ENCODE assay signal across 9 mouse cellular contexts in genomic region chr16:19848395-19848794, GRCm38 (mm10).
DNase-seq lines count a peak whose midpoint lies in the region; ATAC-seq and TF ChIP-seq lines count a peak whose summit lies in the region.
"Had no signal": no experiment of that assay in that cellular context is flagged by ENCODE, and none has a peak within 500 bp of the region (broad histone marks: within the 10 kb centered on the region; RNA-seq: fewer than 3 reads in every experiment).

No protein-coding gene starts in this region.

- no peak for TF ChIP-seq EP300 in heart, postnatal 0 days (IDR thresholded peaks at IDR 0.05; ENCODE audit: low read depth)
- no peak for TF ChIP-seq EP300 in stomach, postnatal 0 days (optimal IDR thresholded peaks at IDR 0.05)

- H3K27me3 ChIP-seq in heart, postnatal 0 days (ENCODE audit: control insufficient read depth, insufficient read depth, low read length): no peaks in the 10 kb centered on the region
- no peaks in the 10 kb centered on the region for H3K27me3 ChIP-seq in midbrain, embryonic 14.5 days (ENCODE audit: control insufficient read depth, insufficient read depth, low read length)
- H3K27me3 ChIP-seq in midbrain, embryonic 10.5 days (ENCODE audit: low read depth, poor library complexity, severe bottlenecking): no peaks in the 10 kb centered on the region
- no peaks in the 10 kb centered on the region for H3K27me3 ChIP-seq in embryonic facial prominence, embryonic 14.5 days (replicated peaks; ENCODE audit: control insufficient read depth, insufficient read depth, low read length)
- no peaks in the 10 kb centered on the region for H3K27me3 ChIP-seq in stomach, postnatal 0 days (ENCODE audit: control insufficient read depth, insufficient read depth, low read length)
- no peaks in the 10 kb centered on the region for H3K27me3 ChIP-seq in neural tube, embryonic 15.5 days (replicated peaks)

- peak; percentile 63 for TF ChIP-seq CTCF in heart, postnatal 0 days (IDR thresholded peaks at IDR 0.05; ENCODE audit: low read depth)
- TF ChIP-seq CTCF in stomach, postnatal 0 days (IDR thresholded peaks at IDR 0.05; ENCODE audit: low read depth): peak; percentile 77

- H3K4me1 ChIP-seq in heart, postnatal 0 days (ENCODE audit: control insufficient read depth, insufficient read depth): no peaks in the 10 kb centered on the region
- H3K4me1 ChIP-seq in midbrain, embryonic 14.5 days (ENCODE audit: control insufficient read depth, insufficient read depth, low read length): no peaks in the 10 kb centered on the region
- H3K4me1 ChIP-seq in midbrain, embryonic 10.5 days: no peaks in the 10 kb centered on the region
- H3K4me1 ChIP-seq in embryonic facial prominence, embryonic 14.5 days (ENCODE audit: control insufficient read depth, insufficient read depth, low read length): no peaks in the 10 kb centered on the region
- H3K4me1 ChIP-seq in stomach, postnatal 0 days (replicated peaks; ENCODE audit: control insufficient read depth, insufficient read depth): no peaks in the 10 kb centered on the region
- H3K4me1 ChIP-seq in neural tube, embryonic 15.5 days: no peaks in the 10 kb centered on the region

- no peak for ATAC-seq in heart, postnatal 0 days (ENCODE audit: insufficient read depth, low read depth)
- ATAC-seq in midbrain, embryonic 14.5 days (ENCODE audit: low FRiP score, low TSS enrichment): no peak
- ATAC-seq in embryonic facial prominence, embryonic 14.5 days (ENCODE audit: low read depth): no peak
- ATAC-seq in stomach, postnatal 0 days (ENCODE audit: low FRiP score, low TSS enrichment): no peak
- no peak for ATAC-seq in neural tube, embryonic 15.5 days (ENCODE audit: low FRiP score)

- H3K4me3 ChIP-seq in heart, postnatal 0 days (ENCODE audit: low read depth, low read length): no peak overlapping the region
- no peak overlapping the region for H3K4me3 ChIP-seq in midbrain, embryonic 14.5 days (replicated peaks; ENCODE audit: low read depth, low read length)
- no peak overlapping the region for H3K4me3 ChIP-seq in midbrain, embryonic 10.5 days
- H3K4me3 ChIP-seq in embryonic facial prominence, embryonic 14.5 days (ENCODE audit: low read depth, low read length): no peak overlapping the region
- H3K4me3 ChIP-seq in stomach, postnatal 0 days (ENCODE audit: low read depth, low read length): no peak overlapping the region
- no peak overlapping the region for H3K4me3 ChIP-seq in neural tube, embryonic 15.5 days (replicated peaks)

- peak; percentile 63 for DNase-seq in heart, postnatal 0 days (ENCODE audit: low spot score)
- DNase-seq in heart, adult 9 months (ENCODE audit: low spot score in 2 of 2): no peak
- peak; percentile 61 for DNase-seq in midbrain, embryonic 14.5 days
- DNase-seq in midbrain, embryonic 10.5 days (ENCODE audit: low spot score): no peak
- DNase-seq in embryonic facial prominence, embryonic 14.5 days (ENCODE audit: low spot score): peak; percentile 36
- DNase-seq in stomach, postnatal 0 days (ENCODE audit: low spot score): no peak
- DNase-seq in ovary, postnatal 14 days (ENCODE audit: low spot score): no peak
- DNase-seq: gastrocnemius, postnatal 10 days had no signal

- no peak overlapping the region for H3K4me2 ChIP-seq in heart, postnatal 0 days (ENCODE audit: low read depth, low read length)
- no peak overlapping the region for H3K4me2 ChIP-seq in midbrain, embryonic 14.5 days (ENCODE audit: low read length)
- H3K4me2 ChIP-seq in embryonic facial prominence, embryonic 14.5 days (ENCODE audit: low read depth, low read length): no peak overlapping the region
- no peak overlapping the region for H3K4me2 ChIP-seq in stomach, postnatal 0 days (replicated peaks; ENCODE audit: low read depth)
- H3K4me2 ChIP-seq in neural tube, embryonic 15.5 days: no peak overlapping the region

- H3K9ac ChIP-seq in heart, postnatal 0 days (replicated peaks; ENCODE audit: low read depth, low read length): no peak overlapping the region
- no peak overlapping the region for H3K9ac ChIP-seq in midbrain, embryonic 14.5 days (replicated peaks; ENCODE audit: low read length)
- no peak overlapping the region for H3K9ac ChIP-seq in embryonic facial prominence, embryonic 14.5 days (ENCODE audit: low read depth, low read length)
- no peak overlapping the region for H3K9ac ChIP-seq in stomach, postnatal 0 days (ENCODE audit: low read length)
- no peak overlapping the region for H3K9ac ChIP-seq in neural tube, embryonic 15.5 days (replicated peaks)

- H3K9me3 ChIP-seq in heart, postnatal 0 days (replicated peaks; ENCODE audit: control insufficient read depth, low read length): 0 out of 2 replicates have a peak, but pooled peaks cover 2% of the 10 kb centered on the region
- H3K9me3 ChIP-seq in midbrain, embryonic 14.5 days (ENCODE audit: control insufficient read depth, low read length): no peaks in the 10 kb centered on the region
- H3K9me3 ChIP-seq in midbrain, embryonic 10.5 days (replicated peaks): no peaks in the 10 kb centered on the region; the same call in 1 of the 2 replicates
- H3K9me3 ChIP-seq in embryonic facial prominence, embryonic 14.5 days (ENCODE audit: control insufficient read depth, low read length): peaks cover 4% of the 10 kb centered on the region; the same call in 1 of the 2 replicates
- H3K9me3 ChIP-seq in stomach, postnatal 0 days (ENCODE audit: control insufficient read depth, low read length): no peaks in the 10 kb centered on the region
- H3K9me3 ChIP-seq in neural tube, embryonic 15.5 days (replicated peaks): no peaks in the 10 kb centered on the region

- 26% methylated on average over 1 of the region's 1 CpGs for WGBS in heart, postnatal 0 days
- WGBS in midbrain, embryonic 14.5 days: 57% methylated on average over 1 of the region's 1 CpGs
- WGBS in midbrain, embryonic 10.5 days: 56% methylated on average over 1 of the region's 1 CpGs
- WGBS in embryonic facial prominence, embryonic 14.5 days: 35% methylated on average over 1 of the region's 1 CpGs
- WGBS in stomach, postnatal 0 days: 16% methylated on average over 1 of the region's 1 CpGs
- 53% methylated on average over 1 of the region's 1 CpGs for WGBS in neural tube, embryonic 15.5 days

- no peaks in the 10 kb centered on the region for H3K36me3 ChIP-seq in heart, postnatal 0 days (replicated peaks; ENCODE audit: control insufficient read depth, insufficient read depth, low read length)
- H3K36me3 ChIP-seq in midbrain, embryonic 14.5 days (ENCODE audit: control insufficient read depth, insufficient read depth, low read length): no peaks in the 10 kb centered on the region
- H3K36me3 ChIP-seq in midbrain, embryonic 10.5 days: no peaks in the 10 kb centered on the region
- no peaks in the 10 kb centered on the region for H3K36me3 ChIP-seq in embryonic facial prominence, embryonic 14.5 days (ENCODE audit: control insufficient read depth, insufficient read depth, low read length)
- no peaks in the 10 kb centered on the region for H3K36me3 ChIP-seq in stomach, postnatal 0 days (ENCODE audit: control insufficient read depth, insufficient read depth, low read length)
- no peaks in the 10 kb centered on the region for H3K36me3 ChIP-seq in neural tube, embryonic 15.5 days

- no peak overlapping the region for H3K27ac ChIP-seq in heart, postnatal 0 days (ENCODE audit: low read depth)
- H3K27ac ChIP-seq in midbrain, embryonic 14.5 days (replicated peaks; ENCODE audit: low read depth, low read length): no peak overlapping the region
- no peak overlapping the region for H3K27ac ChIP-seq in midbrain, embryonic 10.5 days (replicated peaks)
- H3K27ac ChIP-seq in embryonic facial prominence, embryonic 14.5 days (replicated peaks; ENCODE audit: low read depth, low read length): no peak overlapping the region
- no peak overlapping the region for H3K27ac ChIP-seq in stomach, postnatal 0 days (replicated peaks)
- H3K27ac ChIP-seq in neural tube, embryonic 15.5 days (replicated peaks): no peak overlapping the region

Comparison
In these comparisons a context has a peak if more than half of its experiments do, and no peak if none do; other contexts are left out.
1. DNase-seq: peak in heart, postnatal 0 days (single experiment), midbrain, embryonic 14.5 days (single experiment) and embryonic facial prominence, embryonic 14.5 days (single experiment); none in heart, adult 9 months (0 of 2), midbrain, embryonic 10.5 days (single experiment), stomach, postnatal 0 days (single experiment) and ovary, postnatal 14 days (single experiment).